Mouse (Mus musculus) frontal cortex, postnatal 14 days (tissue): ENCODE results near the gene Vmn1r116.
"Not testable (repeated sequence)": the region's sequence is repeated elsewhere in the genome, so short reads cannot be mapped to it uniquely, and the experiment has no call there.

ENCODE experiments used
- DNase-seq, 2 experiments: peaks; one replicate each; pipeline ENCODE4 v3.0.0; 2022; ENCODE audit warnings: low spot score in 2 of 2

Vmn1r116 gene

GRCm38 (mm10) chr7:20871956-20872355 lies at the start of gene Vmn1r116:
Vmn1r116 (plus strand) TSS chr7:20872256.
- DNase-seq = not testable (repeated sequence)

- not testable (repeated sequence) for DNase-seq
Observed at GRCm38 (mm10) chr7:20844885-20845284, 27.2 kb upstream of the Vmn1r116 start, which contains the start of gene Vmn1r115. Vmn1r115 (minus strand) TSS chr7:20844985.

GRCm38 (mm10) chr7:20884021-20884420 lies 12.0 kb downstream of the Vmn1r116 start, which contains the start of gene Vmn1r117:
Vmn1r117 (minus strand) TSS chr7:20884121.
- DNase-seq = not testable (repeated sequence)

GRCm38 (mm10) chr7:20912247-20912646 lies 40.2 kb downstream of the Vmn1r116 start, which contains the start of gene Vmn1r118:
Vmn1r118 (minus strand) TSS chr7:20912347.
- DNase-seq = not testable (repeated sequence)
